Mouse (Mus musculus): ENCODE data around the gene Hecw2.

GRCm38 (mm10) chr1:54002077-54002476, 192.9 kb downstream of the Hecw2 start:
- TF ChIP-seq CTCF (IDR thresholded peaks at IDR 0.05; ENCODE audit: low read depth) (no peak), EP300 (IDR thresholded peaks at IDR 0.05; ENCODE audit: low read depth) (no peak)

All from liver, embryonic 14.5 days (tissue).